Mouse (Mus musculus): ENCODE measurements around the gene Cend1. TPM values are rescaled to one million over a fixed set of nuclear protein-coding genes. Genes with fewer than 3 reads are reported as not detected.
A peak's percentile ranks its signal among the peaks of the same experiment; 100 is the strongest.

Cend1 gene
- polyA plus RNA-seq, 1 experiment from 2014 or later, result not detected

DNA sequence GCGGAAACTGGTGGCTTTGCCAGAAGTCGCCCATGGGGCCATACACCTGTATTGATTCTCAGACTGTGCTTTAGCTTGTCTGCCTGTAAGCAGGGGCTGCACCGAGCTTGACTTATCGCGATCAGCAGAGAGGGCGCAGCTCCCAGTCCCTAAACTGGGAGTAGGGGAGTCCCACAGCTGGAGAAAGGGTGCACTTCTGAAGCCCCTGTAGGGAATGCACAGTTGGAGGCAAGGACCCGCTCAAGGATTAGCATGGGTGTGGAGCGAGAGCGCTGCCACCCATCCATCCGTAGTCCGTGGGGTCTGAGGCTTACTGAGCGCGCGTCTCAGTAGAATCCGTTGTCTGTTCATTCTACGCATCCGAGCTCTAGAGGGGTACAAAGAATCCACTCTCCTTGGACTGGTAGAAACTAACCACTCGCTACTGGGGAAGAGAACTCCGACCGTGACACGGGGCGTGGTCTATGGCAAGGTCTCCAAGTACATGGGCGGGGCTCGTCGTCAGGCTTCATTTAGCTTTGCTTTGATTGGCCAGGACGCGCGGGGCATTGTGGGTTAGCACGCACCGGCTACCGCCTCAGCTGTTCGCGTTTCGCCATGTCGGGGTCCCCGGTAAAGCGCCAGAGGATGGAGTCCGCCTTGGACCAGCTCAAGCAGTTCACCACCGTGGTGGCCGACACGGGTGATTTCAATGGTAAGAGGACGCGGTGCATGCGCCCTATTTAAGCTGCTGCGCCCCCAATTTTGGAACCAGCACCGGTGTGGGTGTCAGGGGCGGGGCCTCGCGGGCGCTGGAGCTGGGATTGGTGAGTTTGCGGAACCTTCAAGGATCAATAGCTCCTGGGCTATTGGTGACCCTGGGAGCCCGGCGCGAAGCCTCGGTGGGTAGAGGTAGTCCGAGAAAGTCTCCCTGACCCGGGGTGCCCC lies 37.4 kb downstream of the Cend1 start, which contains the start of gene Taldo1:
TSS of gene Taldo1 (plus strand) at position 575 of the 927 bp plus-strand sequence.
- Histone ChIP-seq H3K36me3 (ENCODE audit: inconsistent target) (peaks cover 15% of the 10 kb centered on the region; the same call in 1 of the 2 replicates), H3K27ac (peak within 1 kb of the TSS; percentile 80)
- 1% methylated on average over 57 of the region's 57 CpGs for WGBS (ENCODE audit: missing documents)

DNA sequence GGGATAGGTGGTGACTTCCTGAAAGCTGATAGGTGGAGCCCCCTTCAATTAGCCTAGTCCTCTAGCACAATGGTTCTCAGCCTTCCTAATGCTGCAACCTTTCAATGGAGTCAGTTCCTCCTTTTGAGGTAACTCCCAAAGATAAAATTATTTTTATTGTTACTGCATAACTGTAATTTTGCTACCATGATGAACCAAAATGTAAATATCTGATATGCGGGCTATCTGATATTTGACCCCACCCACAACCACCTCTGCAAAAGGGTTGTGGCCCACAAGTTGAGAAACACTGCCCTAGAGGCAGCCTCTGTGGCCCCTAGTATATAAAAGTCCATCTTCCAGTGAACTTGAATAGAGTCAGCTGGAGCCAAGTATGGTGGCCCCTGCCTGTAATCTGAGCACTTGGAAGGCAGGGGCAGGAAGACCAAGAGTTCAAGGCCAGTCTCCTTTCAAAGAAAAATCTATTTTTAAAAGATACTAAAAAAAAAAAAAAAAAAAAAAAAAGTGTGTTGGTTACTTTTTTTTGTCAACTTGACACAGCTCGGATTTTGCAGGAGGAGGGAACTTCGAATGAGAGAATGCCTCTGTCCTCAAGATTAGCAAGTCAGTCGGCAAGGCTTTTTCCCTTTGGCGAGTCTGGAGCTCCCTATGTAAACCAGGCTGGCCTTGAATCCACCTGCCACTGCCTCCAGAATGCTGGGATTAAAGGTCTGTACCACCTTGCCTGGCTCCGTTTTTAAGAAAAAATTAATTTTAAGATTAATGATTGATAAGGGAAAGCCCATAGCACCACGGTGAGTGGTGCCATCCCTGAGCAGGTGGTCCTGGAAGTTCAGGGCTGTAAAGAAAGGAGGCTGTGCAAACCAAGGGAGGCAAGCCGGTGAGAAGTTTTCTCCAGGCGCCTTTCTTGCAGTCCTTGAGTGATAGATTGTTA lies 38.7 kb downstream of the Cend1 start:
- Histone ChIP-seq H3K4me3 (ENCODE audit: inconsistent target) (no peak overlapping the region), H3K36me3 (ENCODE audit: inconsistent target) (peaks cover 2% of the 10 kb centered on the region; the same call in 1 of the 2 replicates), H3K79me2 (ENCODE audit: inconsistent target) (peaks cover 35% of the 10 kb centered on the region), H3K27ac (no peak overlapping the region)
- 82% methylated on average over 9 of the region's 9 CpGs for WGBS (ENCODE audit: missing documents)

More for the DNA sequence above, 37.4 kb downstream of the Cend1 start, which contains the start of gene Taldo1:
- H3K79me2 ChIP-seq (ENCODE audit: inconsistent target), result peaks cover 48% of the 10 kb centered on the region
- H3K4me3 ChIP-seq (ENCODE audit: inconsistent target), result peak within 1 kb of the TSS; percentile 83

DNA sequence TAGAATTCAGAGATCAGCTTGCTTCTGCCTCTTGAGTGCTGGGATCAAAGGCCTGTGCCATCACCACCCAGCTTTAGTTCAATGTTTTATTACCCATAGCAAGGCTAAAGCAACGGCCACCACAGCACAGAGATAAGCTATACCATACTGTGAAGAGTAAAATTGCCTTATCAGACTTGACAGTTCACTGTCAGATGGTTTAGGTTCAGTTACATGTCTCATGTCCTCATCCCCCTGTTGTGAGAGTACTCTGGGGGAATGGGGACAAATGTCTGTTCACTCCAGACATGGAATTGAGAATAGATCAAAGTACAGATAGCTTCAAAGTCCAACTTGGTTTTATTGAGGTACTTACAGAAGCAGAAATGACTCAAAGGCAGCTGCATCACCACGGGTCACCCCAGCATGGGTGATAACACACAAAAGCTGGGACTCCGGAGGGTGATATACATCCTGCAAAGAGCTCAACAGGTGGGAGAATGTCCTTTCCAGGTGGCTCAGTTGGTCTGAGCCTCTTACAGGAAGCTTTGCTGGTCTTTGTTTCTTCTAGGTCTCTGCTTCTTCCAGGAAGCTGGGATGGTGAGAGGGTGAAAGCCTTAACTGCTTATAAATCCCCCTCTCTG lies 40.7 kb downstream of the Cend1 start:
- H3K4me3 ChIP-seq (ENCODE audit: inconsistent target), result no peak overlapping the region
- WGBS (ENCODE audit: missing documents), result 88% methylated on average over 3 of the region's 3 CpGs
- peaks cover 15% of the 10 kb centered on the region for H3K79me2 ChIP-seq (ENCODE audit: inconsistent target)
- no peak overlapping the region for H3K27ac ChIP-seq
- no peaks in the 10 kb centered on the region for H3K36me3 ChIP-seq (ENCODE audit: inconsistent target)

DNA sequence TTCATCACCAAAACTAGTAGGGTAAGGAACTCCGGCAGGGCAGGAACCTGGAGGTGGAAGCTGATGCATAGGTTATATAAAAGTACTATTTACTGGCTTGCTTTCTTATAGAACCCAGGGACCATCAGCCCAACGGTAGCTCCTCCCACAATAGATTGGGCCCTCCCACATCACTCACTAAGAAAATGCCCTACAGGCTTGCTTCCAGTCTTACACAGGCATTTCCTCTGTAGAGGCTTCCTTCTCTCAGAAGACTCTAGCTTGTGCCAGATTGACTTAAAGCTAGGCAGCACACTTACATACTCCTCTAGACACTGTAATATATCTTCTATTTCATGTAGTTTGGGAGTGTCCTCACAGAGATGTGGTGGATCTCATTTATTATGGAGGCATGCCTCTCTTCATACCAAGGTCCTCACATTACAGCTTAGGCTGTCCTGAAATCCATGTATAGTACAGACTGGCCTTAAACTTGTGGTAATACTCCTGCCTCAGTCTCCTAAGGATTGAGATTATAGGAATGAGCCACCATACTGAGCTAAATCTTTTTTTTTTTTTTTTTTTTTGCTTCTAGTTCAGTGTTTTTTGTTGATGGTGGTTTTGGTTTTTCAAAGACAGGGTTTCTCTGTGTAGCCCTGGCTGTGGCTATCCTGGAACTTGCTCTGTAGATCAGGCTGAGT lies 41.3 kb downstream of the Cend1 start:
- Histone ChIP-seq H3K27ac (no peak overlapping the region), H3K36me3 (ENCODE audit: inconsistent target) (no peaks in the 10 kb centered on the region), H3K79me2 (ENCODE audit: inconsistent target) (peaks cover 9% of the 10 kb centered on the region), H3K4me3 (ENCODE audit: inconsistent target) (no peak overlapping the region)
- 42% methylated on average over 2 of the region's 2 CpGs for WGBS (ENCODE audit: missing documents)

DNA sequence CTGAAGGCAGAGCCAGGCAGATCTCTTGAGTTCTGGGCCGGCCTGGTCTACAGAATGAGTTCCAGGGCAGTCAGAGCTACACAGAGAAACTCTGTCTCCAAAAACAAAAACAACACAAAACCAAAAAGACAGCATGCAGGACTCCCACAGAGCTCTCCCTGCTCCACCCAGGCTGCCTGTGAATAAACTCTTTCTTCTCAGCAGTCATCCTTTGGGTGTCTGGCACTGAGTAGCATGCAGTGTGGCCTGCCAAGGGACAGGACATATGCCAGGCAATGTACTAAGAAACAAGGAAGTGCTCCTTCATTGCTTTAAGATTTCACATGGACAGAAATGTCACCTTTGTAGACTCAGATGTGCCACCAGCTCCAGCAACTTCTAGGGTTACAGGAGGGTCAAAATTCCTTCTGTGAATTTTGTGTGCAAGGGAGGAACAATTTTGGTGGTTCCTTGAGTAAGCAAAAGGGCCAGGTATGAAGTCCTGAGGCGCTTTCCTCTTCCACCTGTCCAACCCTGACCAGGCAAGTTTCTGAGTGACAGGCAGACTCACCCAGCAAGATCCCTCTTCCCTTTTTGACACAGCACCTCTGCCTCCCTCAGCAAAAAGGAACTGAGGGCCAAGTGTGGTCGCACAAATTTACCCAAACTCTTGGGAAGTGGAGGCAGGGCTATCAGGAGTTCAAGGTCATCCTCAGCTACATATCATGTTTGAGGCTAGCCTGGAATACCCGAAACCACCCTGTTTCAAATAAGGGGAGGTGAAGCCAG lies 48.0 kb downstream of the Cend1 start:
- 66% methylated on average over 4 of the region's 4 CpGs for WGBS (ENCODE audit: missing documents)
- Histone ChIP-seq H3K4me3 (ENCODE audit: inconsistent target) (no peak overlapping the region), H3K79me2 (ENCODE audit: inconsistent target) (no peaks in the 10 kb centered on the region), H3K27ac (no peak overlapping the region), H3K36me3 (ENCODE audit: inconsistent target) (no peaks in the 10 kb centered on the region)

DNA sequence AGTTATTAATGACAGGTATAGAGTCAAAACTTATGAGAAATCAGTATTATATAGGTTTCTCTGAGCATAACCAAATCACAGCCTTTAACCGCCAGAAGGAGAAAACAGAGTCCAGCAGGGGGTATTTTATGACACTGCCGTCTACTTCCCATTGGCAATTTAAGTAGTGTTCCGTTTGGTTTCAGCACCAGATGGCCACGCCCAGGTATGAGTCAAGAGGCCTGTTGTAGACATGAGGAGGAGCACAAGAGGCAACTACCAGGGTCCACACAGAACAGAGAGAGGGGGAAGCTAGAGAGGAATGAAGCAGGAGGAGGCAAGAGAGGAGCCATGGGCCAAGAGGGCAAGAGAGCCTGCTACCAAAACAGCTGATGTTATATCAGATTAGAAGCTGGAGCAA lies 49.7 kb downstream of the Cend1 start:
- H3K36me3 ChIP-seq (ENCODE audit: inconsistent target), result no peaks in the 10 kb centered on the region
- WGBS (ENCODE audit: missing documents), result 7% methylated on average over 4 of the region's 4 CpGs
- peak overlapping the region; percentile 53 for H3K27ac ChIP-seq
- H3K4me3 ChIP-seq (ENCODE audit: inconsistent target), result no peak overlapping the region
- H3K79me2 ChIP-seq (ENCODE audit: inconsistent target), result no peaks in the 10 kb centered on the region

Other genes with a start within 250 kb of the Cend1 start
- gene Hras, start 235.5 kb downstream of the Cend1 start, polyA plus RNA-seq (2018), result 31.1 to 73.7 TPM (median 35.0 TPM) in 3 replicates
- 1.2 to 3.9 TPM (median 2.3 TPM) in 3 replicates for gene Lrrc56, start 235.3 kb downstream of the Cend1 start, polyA plus RNA-seq (2018)
- gene Lmntd2, start 215.4 kb downstream of the Cend1 start, polyA plus RNA-seq (2018), result not detected in 3 replicates
- gene Rassf7, start 213.6 kb downstream of the Cend1 start, polyA plus RNA-seq (2018), result 0.60 to 3.0 TPM (median 2.4 TPM) in 3 replicates
- gene Phrf1, start 200.7 kb downstream of the Cend1 start, polyA plus RNA-seq (2018), result 36.7 to 44.4 TPM (median 42.6 TPM) in 3 replicates
- 119 to 344 TPM (median 190 TPM) in 3 replicates for gene Irf7, start 163.0 kb downstream of the Cend1 start, polyA plus RNA-seq (2018)
- gene Cdhr5, start 152.7 kb downstream of the Cend1 start, polyA plus RNA-seq (2018), result not detected in 3 replicates
- gene Sct, start 150.4 kb downstream of the Cend1 start, polyA plus RNA-seq (2018), result not detected in 3 replicates
- gene Drd4, start 137.5 kb downstream of the Cend1 start, polyA plus RNA-seq (2018), result 0.09 TPM in 1 of 3 replicates, not detected in the others
- gene Deaf1, start 101.8 kb downstream of the Cend1 start, polyA plus RNA-seq (2018), result 14.6 to 16.7 TPM (median 16.5 TPM) in 3 replicates
- gene Tmem80, start 101.8 kb downstream of the Cend1 start, polyA plus RNA-seq (2018), result 10.2 to 25.3 TPM (median 18.7 TPM) in 3 replicates
- not detected in 3 replicates for gene Eps8l2, start 90.6 kb downstream of the Cend1 start, polyA plus RNA-seq (2018)
- 238 to 467 TPM (median 415 TPM) in 3 replicates for gene Taldo1, start 37.3 kb downstream of the Cend1 start, polyA plus RNA-seq (2018)
- 8.0 to 25.6 TPM (median 17.6 TPM) in 3 replicates for gene Gatd1, start 15.4 kb downstream of the Cend1 start, polyA plus RNA-seq (2018)
- 12.7 to 36.5 TPM (median 27.8 TPM) in 3 replicates for gene Slc25a22, start 8.4 kb upstream of the Cend1 start, polyA plus RNA-seq (2018)
- 1.5 to 4.4 TPM (median 1.7 TPM) in 3 replicates for gene Pidd1, start 14.5 kb upstream of the Cend1 start, polyA plus RNA-seq (2018)
- 766 to 855 TPM (median 779 TPM) in 3 replicates for gene Rplp2, start 17.9 kb upstream of the Cend1 start, polyA plus RNA-seq (2018)
- 36.1 to 135 TPM (median 74.0 TPM) in 3 replicates for gene Pnpla2, start 25.7 kb upstream of the Cend1 start, polyA plus RNA-seq (2018)
- 15.7 to 22.0 TPM (median 19.0 TPM) in 3 replicates for gene Cracr2b, start 31.6 kb upstream of the Cend1 start, polyA plus RNA-seq (2018)
- gene Cd151, start 37.9 kb upstream of the Cend1 start, polyA plus RNA-seq (2018), result 58.4 to 83.6 TPM (median 60.3 TPM) in 3 replicates
- 8.3 to 22.8 TPM (median 12.8 TPM) in 3 replicates for gene Polr2l, start 45.6 kb upstream of the Cend1 start, polyA plus RNA-seq (2018)
- 48.8 to 142 TPM (median 129 TPM) in 3 replicates for gene Tspan4, start 45.7 kb upstream of the Cend1 start, polyA plus RNA-seq (2018)
- 23.1 to 31.1 TPM (median 25.0 TPM) in 3 replicates for gene Chid1, start 110.4 kb upstream of the Cend1 start, polyA plus RNA-seq (2018)
- 86.4 to 118 TPM (median 89.9 TPM) in 3 replicates for gene Ap2a2, start 132.7 kb upstream of the Cend1 start, polyA plus RNA-seq (2018)
- gene Muc6, start 225.8 kb upstream of the Cend1 start, polyA plus RNA-seq (2018), result 0.04 to 0.07 TPM in 2 of 3 replicates, not detected in the other

All from macrophage (primary cell).